Mouse (Mus musculus) heart, embryonic 16.5 days (tissue): Measurements from ENCODE around the gene Spg7. TPM values are rescaled to one million over a fixed set of nuclear protein-coding genes. Genes with fewer than 3 reads are reported as not detected.

Source experiments
- ATAC-seq: fragments of 200-750 bp; cut with Nextera tagmentation; replicated peaks from 2 replicates; pipeline ENCODE4 v1.8.0; 2017; ENCODE audit warnings: moderate number of reproducible peaks; ENCODE audit not compliant: insufficient read depth, low FRiP score; ENCODE audit errors: extremely low read depth
- H3K27ac ChIP-seq: fragments of 300-500 bp; sonication (generic); 2 replicates; pipeline ENCODE4 v1.5.1; 2014; ENCODE audit warnings: mild to moderate bottlenecking, low read length, control low read depth, moderate library complexity
- H3K27me3 ChIP-seq: fragments of 300-500 bp; sonication (generic); 2 replicates; pipeline ENCODE4 v1.6.1; 2014; ENCODE audit warnings: low read length, mixed read lengths; ENCODE audit not compliant: control insufficient read depth, insufficient read depth
- H3K36me3 ChIP-seq: fragments of 300-500 bp; sonication (generic); 2 replicates; pipeline ENCODE4 v1.6.1; 2014; ENCODE audit not compliant: control insufficient read depth, insufficient read depth
- H3K4me1 ChIP-seq: fragments of 300-500 bp; sonication (generic); 2 replicates; pipeline ENCODE4 v1.6.1; 2014; ENCODE audit warnings: low read length, mixed read lengths; ENCODE audit not compliant: control insufficient read depth, insufficient read depth
- H3K4me2 ChIP-seq: fragments of 300-500 bp; sonication (generic); 2 replicates; pipeline ENCODE4 v1.6.1; 2014; ENCODE audit warnings: low read depth, mild to moderate bottlenecking, control low read depth, low read length
- H3K4me3 ChIP-seq: fragments of 300-500 bp; sonication (generic); 2 replicates; pipeline ENCODE4 v1.5.1; 2014; ENCODE audit warnings: mild to moderate bottlenecking, control low read depth, low read length
- H3K9ac ChIP-seq: fragments of 300-500 bp; sonication (generic); 2 replicates; pipeline ENCODE4 v1.6.1; 2014; ENCODE audit warnings: low read length, control low read depth
- H3K9me3 ChIP-seq: fragments of 300-500 bp; sonication (generic); replicated peaks from 2 replicates; pipeline ENCODE4 v1.6.1; 2016; ENCODE audit warnings: low read length; ENCODE audit not compliant: control insufficient read depth
- WGBS: fragments of 180-500 bp; shearing (Covaris S2); extraction: QIAGEN DNeasy Blood & Tissue Kit; methylation state at CpG from one replicate; pipeline ENCODE4 v1.1.7; 2014; 5-methylcytosine and 5-hydroxymethylcytosine counted together
- polyA plus RNA-seq: library from polyadenylated mRNA; unstranded; fragments of >200 nt; fragmentation: Nextera tagmentation; extraction: Ambion mirVana; gene quantifications from 2 replicates; pipeline ENCODE4 v1.2.1, GENCODE M21; 2015

The Spg7 gene
- polyA plus RNA-seq, 1 experiment from 2014 or later, result 71.0 TPM

DNA sequence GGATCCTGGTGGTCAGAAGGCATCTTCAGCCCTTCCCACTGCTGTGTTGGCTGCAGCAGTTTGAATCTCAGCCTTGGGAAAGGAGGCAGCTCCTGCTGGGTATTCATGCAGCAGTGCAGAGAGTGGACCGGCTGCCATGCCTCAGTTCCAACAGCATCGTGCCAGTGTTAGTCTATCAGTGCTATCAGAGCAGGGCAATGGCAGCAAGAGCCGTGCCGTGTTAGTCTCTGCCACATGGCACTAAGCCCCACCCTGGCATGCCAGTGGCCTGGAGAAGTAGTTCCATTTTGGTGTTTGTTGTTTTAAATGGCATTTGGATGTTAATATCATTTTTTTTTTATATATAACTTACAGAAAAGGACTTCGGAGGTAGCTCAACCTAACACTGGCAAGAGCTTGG is 46.2 kb downstream of the Spg7 start:
- no peak overlapping the region for H3K4me3 ChIP-seq
- ATAC-seq, result no peak
- no peaks in the 10 kb centered on the region for H3K9me3 ChIP-seq
- no peak overlapping the region for H3K9ac ChIP-seq
- H3K27me3 ChIP-seq, result no peaks in the 10 kb centered on the region
- no peak overlapping the region for H3K27ac ChIP-seq
- H3K4me1 ChIP-seq, result peaks cover 2% of the 10 kb centered on the region; the same call in 1 of the 2 replicates
- 72% methylated on average over 5 of the region's 5 CpGs for WGBS
- peaks cover 16% of the 10 kb centered on the region for H3K36me3 ChIP-seq
- H3K4me2 ChIP-seq, result no peak overlapping the region

DNA sequence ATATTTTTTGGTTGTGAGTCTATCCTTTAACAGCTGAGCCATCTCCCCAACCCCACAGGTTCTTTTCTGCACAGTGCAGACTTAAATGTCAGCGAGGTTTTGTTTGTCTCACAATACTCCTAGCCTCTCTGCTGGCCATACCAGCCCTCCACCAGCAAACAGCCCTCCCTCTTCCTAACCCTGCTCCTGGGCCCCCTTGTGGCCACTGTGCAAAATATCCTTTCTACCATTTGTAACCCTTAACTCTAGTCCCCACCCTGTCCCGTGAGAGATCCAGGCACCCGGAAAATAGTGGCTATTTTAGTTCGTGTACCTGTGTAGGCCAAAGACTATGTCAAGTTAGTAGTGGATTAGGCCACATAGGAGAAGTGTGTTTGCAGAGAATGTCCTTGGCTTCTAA is 47.9 kb downstream of the Spg7 start:
- WGBS, result 12% methylated on average over 4 of the region's 4 CpGs
- no peak overlapping the region for H3K27ac ChIP-seq
- peaks cover 1% of the 10 kb centered on the region for H3K27me3 ChIP-seq
- no peaks in the 10 kb centered on the region for H3K9me3 ChIP-seq
- ATAC-seq, result peak; percentile 42; the same call in 1 of the 2 replicates
- no peaks in the 10 kb centered on the region for H3K36me3 ChIP-seq
- H3K4me3 ChIP-seq, result no peak overlapping the region
- no peak overlapping the region for H3K9ac ChIP-seq
- peaks cover 3% of the 10 kb centered on the region; the same call in 1 of the 2 replicates for H3K4me1 ChIP-seq
- H3K4me2 ChIP-seq, result no peak overlapping the region

- no peak overlapping the region for H3K27ac ChIP-seq
- 66% methylated on average over 9 of the region's 9 CpGs for WGBS
- H3K4me1 ChIP-seq, result peaks cover 16% of the 10 kb centered on the region
- no peak overlapping the region for H3K4me2 ChIP-seq
- ATAC-seq, result no peak
- H3K4me3 ChIP-seq, result no peak overlapping the region
- H3K9ac ChIP-seq, result no peak overlapping the region
- H3K9me3 ChIP-seq, result no peaks in the 10 kb centered on the region
- H3K27me3 ChIP-seq, result peaks cover 23% of the 10 kb centered on the region
- no peaks in the 10 kb centered on the region for H3K36me3 ChIP-seq
Measured at GRCm38 (mm10) chr8:123112892-123113291, 50.1 kb downstream of the Spg7 start.

DNA sequence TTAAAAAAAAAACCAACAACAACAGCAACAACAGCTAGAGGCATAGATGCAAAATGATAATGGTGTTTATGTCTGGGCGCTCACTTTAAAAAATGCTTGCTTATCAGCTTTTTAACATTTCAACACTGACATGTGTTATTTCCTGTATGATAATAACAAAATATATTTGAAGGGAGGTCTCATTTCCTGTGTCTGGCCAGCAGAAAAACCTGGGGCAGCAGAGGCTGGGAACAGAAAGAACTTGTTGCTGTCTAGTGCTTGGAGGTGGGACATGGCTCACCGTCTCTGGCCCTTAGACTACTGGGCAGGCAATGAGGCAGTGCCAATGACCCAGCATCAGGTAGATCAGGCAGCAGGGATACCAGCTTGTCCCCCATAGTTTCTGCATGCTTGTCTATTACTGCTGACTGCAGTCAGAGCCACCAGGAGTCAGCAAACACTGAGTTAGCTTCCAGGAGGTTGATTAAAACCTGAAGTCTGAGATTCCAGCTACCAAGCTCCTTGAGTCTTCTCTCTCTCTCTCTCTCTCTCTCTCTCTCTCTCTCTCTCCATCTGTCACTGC is 51.2 kb downstream of the Spg7 start:
- Histone ChIP-seq H3K4me1 (peaks cover 17% of the 10 kb centered on the region), H3K27me3 (peaks cover 34% of the 10 kb centered on the region), H3K27ac (no peak overlapping the region), H3K36me3 (no peaks in the 10 kb centered on the region), H3K4me2 (no peak overlapping the region), H3K9me3 (no peaks in the 10 kb centered on the region), H3K4me3 (no peak overlapping the region), H3K9ac (no peak overlapping the region)
- 33% methylated on average over 2 of the region's 2 CpGs for WGBS
- ATAC-seq, result no peak

DNA sequence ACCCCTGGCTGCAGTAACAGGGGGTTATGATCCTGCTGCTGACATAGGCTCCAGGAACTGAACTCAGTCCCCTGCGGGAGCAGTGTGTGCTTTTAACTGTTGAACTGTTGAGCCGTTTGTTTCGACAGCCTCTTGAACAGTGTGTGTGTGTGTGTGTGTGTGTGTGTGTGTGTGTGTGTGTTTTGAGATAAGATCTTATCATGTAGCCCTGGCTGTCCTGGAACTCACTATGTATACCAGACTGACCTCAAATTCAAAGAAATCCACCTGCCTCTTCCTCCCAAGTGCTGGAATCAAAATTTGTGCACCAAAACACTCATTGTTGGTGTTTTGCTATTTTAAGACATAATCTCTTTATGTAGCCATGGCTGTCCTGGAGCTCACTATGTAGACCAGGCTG is 51.9 kb downstream of the Spg7 start:
- Histone ChIP-seq H3K9ac (no peak overlapping the region), H3K27ac (no peak overlapping the region), H3K27me3 (peaks cover 40% of the 10 kb centered on the region), H3K4me1 (peaks cover 17% of the 10 kb centered on the region), H3K36me3 (no peaks in the 10 kb centered on the region), H3K4me2 (no peak overlapping the region), H3K4me3 (no peak overlapping the region), H3K9me3 (no peaks in the 10 kb centered on the region)
- no peak for ATAC-seq
- WGBS, result 43% methylated on average over 3 of the region's 3 CpGs

DNA sequence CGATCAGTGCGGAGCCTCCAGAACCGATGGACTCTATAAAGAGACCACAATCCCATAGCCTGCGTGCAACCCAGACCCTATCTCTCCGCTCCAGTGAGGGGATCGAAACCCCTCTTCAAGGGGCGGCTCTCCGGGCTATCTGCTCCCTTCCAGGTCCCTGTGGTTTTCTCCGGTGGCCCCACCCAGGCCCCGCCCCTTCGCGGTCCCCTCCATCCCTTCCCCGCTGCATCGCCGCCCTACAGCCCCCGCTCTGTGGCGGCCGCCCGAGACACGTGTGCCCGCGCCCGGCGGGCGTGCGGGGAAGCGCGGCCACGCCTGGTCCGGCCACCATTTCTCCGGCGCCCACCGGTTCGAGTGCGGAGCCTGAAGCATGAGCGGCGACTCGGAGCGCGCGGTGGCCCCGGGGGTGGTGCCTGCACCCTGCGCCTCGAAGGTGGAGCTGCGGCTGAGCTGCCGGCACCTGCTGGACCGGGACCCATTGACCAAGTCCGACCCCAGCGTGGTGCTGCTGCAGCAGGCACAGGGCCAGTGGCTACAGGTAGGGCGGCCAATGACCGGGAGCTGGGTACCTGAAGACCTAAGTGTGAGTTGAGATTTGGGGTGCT is 54.5 kb downstream of the Spg7 start, which contains the start of gene Cpne7:
Gene Cpne7, plus strand, starts transcription at position 248 of the 605 bp plus-strand sequence.
- Histone ChIP-seq H3K4me1 (peaks cover 17% of the 10 kb centered on the region), H3K27ac (no peak within 1 kb of the TSS), H3K4me2 (peak within 1 kb of the TSS; percentile 93), H3K4me3 (peak within 1 kb of the TSS; percentile 56), H3K9me3 (no peaks in the 10 kb centered on the region), H3K36me3 (no peaks in the 10 kb centered on the region), H3K27me3 (peaks cover 42% of the 10 kb centered on the region), H3K9ac (peak within 1 kb of the TSS; percentile 57; the same call in 1 of the 2 replicates)
- ATAC-seq, result no peak
- WGBS, result 1% methylated on average over 50 of the region's 51 CpGs

GRCm38 (mm10) chr8:123117744-123118143 is 55.0 kb downstream of the Spg7 start:
- peak overlapping the region; percentile 56 for H3K4me3 ChIP-seq
- no peak for ATAC-seq
- H3K4me1 ChIP-seq, result peaks cover 17% of the 10 kb centered on the region
- H3K4me2 ChIP-seq, result peak overlapping the region; percentile 93
- no peaks in the 10 kb centered on the region for H3K36me3 ChIP-seq
- H3K27ac ChIP-seq, result no peak overlapping the region
- H3K27me3 ChIP-seq, result peaks cover 42% of the 10 kb centered on the region
- H3K9me3 ChIP-seq, result no peaks in the 10 kb centered on the region
- 5% methylated on average over 17 of the region's 17 CpGs for WGBS
- H3K9ac ChIP-seq, result peak overlapping the region; percentile 57; the same call in 1 of the 2 replicates

DNA sequence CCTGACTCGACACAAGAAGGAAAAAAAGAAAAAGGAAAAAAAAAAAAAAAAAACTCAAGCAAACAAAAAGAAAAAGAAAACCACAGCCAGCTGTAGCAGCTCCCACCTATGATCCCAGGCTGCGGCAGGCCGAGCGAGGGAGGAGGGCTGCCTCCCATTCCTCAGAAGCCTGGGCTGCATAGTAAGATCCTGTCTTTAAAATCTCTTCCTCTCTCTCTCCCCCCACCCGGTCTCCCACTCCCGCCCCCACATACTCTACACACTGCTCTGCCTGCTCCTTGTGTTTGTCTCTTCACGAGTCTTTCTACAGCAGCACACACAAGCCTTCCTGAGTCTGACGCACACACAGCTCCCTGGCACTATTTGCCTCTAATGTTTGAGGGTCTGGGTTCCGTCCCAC is 59.3 kb downstream of the Spg7 start:
- H3K4me1 ChIP-seq, result peaks cover 12% of the 10 kb centered on the region
- H3K9me3 ChIP-seq, result no peaks in the 10 kb centered on the region
- no peak for ATAC-seq
- H3K27ac ChIP-seq, result no peak overlapping the region
- H3K4me3 ChIP-seq, result no peak overlapping the region
- H3K27me3 ChIP-seq, result peaks cover 32% of the 10 kb centered on the region
- no peaks in the 10 kb centered on the region for H3K36me3 ChIP-seq
- no peak overlapping the region for H3K4me2 ChIP-seq
- H3K9ac ChIP-seq, result no peak overlapping the region
- 43% methylated on average over 9 of the region's 9 CpGs for WGBS

DNA sequence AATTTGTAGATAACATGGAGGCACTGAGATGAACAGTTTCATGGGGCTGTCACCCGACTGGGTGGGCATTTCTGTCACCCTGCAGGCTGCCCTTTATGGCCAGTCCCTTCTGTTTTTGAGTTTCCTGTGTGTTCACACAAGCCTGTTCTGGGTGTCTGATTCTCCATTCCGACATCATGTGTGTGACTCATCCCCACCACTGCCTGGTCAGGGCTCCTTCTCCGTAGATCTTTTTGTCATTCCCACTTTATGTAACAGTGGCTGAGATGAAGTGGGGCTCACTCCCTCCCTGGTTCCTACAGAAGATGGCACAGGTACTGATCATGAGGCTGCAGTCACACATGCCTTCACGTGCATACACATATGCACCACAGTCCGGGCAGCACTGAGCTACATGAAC is 59.9 kb downstream of the Spg7 start:
- Histone ChIP-seq H3K9me3 (no peaks in the 10 kb centered on the region), H3K27ac (no peak overlapping the region), H3K27me3 (peaks cover 27% of the 10 kb centered on the region), H3K9ac (no peak overlapping the region), H3K4me1 (peaks cover 6% of the 10 kb centered on the region), H3K4me3 (no peak overlapping the region), H3K36me3 (no peaks in the 10 kb centered on the region), H3K4me2 (no peak overlapping the region)
- WGBS, result 66% methylated on average over 5 of the region's 5 CpGs
- no peak for ATAC-seq
